Mouse (Mus musculus) erythroid progenitor cell, adult 5-6 weeks (primary cell): ENCODE data around the gene F13b. TPM values are rescaled to one million over a fixed set of nuclear protein-coding genes. Genes with fewer than 3 reads are reported as not detected.

Experiments
- ATAC-seq: replicated peaks from 2 replicates; pipeline ENCODE4 v1.8.0; 2016; ENCODE audit warnings: moderate number of reproducible peaks, mild to moderate bottlenecking, moderate TSS enrichment, inconsistent platforms; ENCODE audit not compliant: poor library complexity, low FRiP score, severe bottlenecking
- total RNA-seq, 2 experiments: library from RNA; stranded (forward) in 1 of 2; stranded (reverse) in 1 of 2; fragments of 150-400 nt in 1 of 2; fragments of 186-747, 209-891 nt in 1 of 2; gene quantifications; 2 replicates each; pipeline versions ENCODE4 v1.2.3 to v1.2.4; 2015 to 2017; ENCODE audit warnings: low replicate concordance in 2 of 2

F13b gene
- total RNA-seq (2015; ENCODE audit: low replicate concordance) (2.9 TPM in 1 of 2 replicates, not detected in the other), total RNA-seq (2017; ENCODE audit: low replicate concordance) (not detected in 2 replicates)

GRCm38 (mm10) chr1:139501258-139501752 is at the start of gene F13b:
Gene F13b, plus strand, starts transcription at chr1:139501702.
- no peak for ATAC-seq

GRCm38 (mm10) chr1:139454340-139455225 is 46.9 kb upstream of the F13b start, which contains the start of gene Aspm:
Gene Aspm, plus strand, starts transcription at chr1:139454772.
- peak; percentile 96 for ATAC-seq

GRCm38 (mm10) chr1:139455226-139455869 is 46.2 kb upstream of the F13b start:
- peak; percentile 73 for ATAC-seq

- ATAC-seq, result no peak
These were observed 40.7 kb upstream of the F13b start for GRCm38 (mm10) chr1:139460807-139461206.

- peak; percentile 65; the same call in 1 of the 2 replicates for ATAC-seq
These were observed 35.6 kb upstream of the F13b start for GRCm38 (mm10) chr1:139465936-139466335.

- ATAC-seq, result 0 out of 2 replicates have a peak, but pooled peaks have one; percentile 21
These were observed 22.6 kb upstream of the F13b start for GRCm38 (mm10) chr1:139478898-139479297.

- no peak for ATAC-seq
These were observed 21.3 kb upstream of the F13b start for GRCm38 (mm10) chr1:139480246-139480645.

- 0 out of 2 replicates have a peak, but pooled peaks have one; percentile 27 for ATAC-seq
These were observed 20.4 kb upstream of the F13b start for GRCm38 (mm10) chr1:139481146-139481545.

GRCm38 (mm10) chr1:139494630-139495029 is 6.9 kb upstream of the F13b start:
- peak; percentile 36; the same call in 1 of the 2 replicates for ATAC-seq

- no peak for ATAC-seq
These were observed 6.1 kb upstream of the F13b start for GRCm38 (mm10) chr1:139495408-139495807.

GRCm38 (mm10) chr1:139496212-139496611 is 5.3 kb upstream of the F13b start:
- ATAC-seq, result no peak

- no peak for ATAC-seq
These were observed 1.8 kb upstream of the F13b start for GRCm38 (mm10) chr1:139499751-139500150.

- no peak for ATAC-seq
These were observed 13.1 kb downstream of the F13b start for GRCm38 (mm10) chr1:139514556-139514955.

- no peak for ATAC-seq
These were observed 47.0 kb downstream of the F13b start for GRCm38 (mm10) chr1:139548536-139548935.

- no peak for ATAC-seq
These were observed 49.8 kb downstream of the F13b start for GRCm38 (mm10) chr1:139551311-139551710.

GRCm38 (mm10) chr1:139560024-139560423 is 58.5 kb downstream of the F13b start, which contains the start of gene Cfhr1:
Gene Cfhr1, minus strand, starts transcription at chr1:139560272.
- no peak for ATAC-seq
